Mouse (Mus musculus): ENCODE results near the gene Adamts17. TPM values are rescaled to one million over a fixed set of nuclear protein-coding genes. Genes with fewer than 3 reads are reported as not detected.

Gene Adamts17
- polyA plus RNA-seq, 1 experiment from 2014 or later: 1.9 TPM

GRCm38 (mm10) chr7:66952921-66953320, 113.4 kb downstream of the Adamts17 start:
- no peak for DNase-seq (ENCODE audit: low spot score)
- Histone ChIP-seq H3K4me1 (replicated peaks; ENCODE audit: control insufficient read depth, insufficient read depth, low read length) (no peaks in the 10 kb centered on the region), H3K36me3 (ENCODE audit: control insufficient read depth, insufficient read depth, low read length) (no peaks in the 10 kb centered on the region), H3K4me3 (ENCODE audit: low read depth, low read length) (no peak overlapping the region), H3K27me3 (ENCODE audit: control insufficient read depth, insufficient read depth, low read length) (no peaks in the 10 kb centered on the region), H3K4me2 (replicated peaks; ENCODE audit: low read depth, low read length) (no peak overlapping the region), H3K9me3 (ENCODE audit: control insufficient read depth, low read length) (no peaks in the 10 kb centered on the region), H3K9ac (ENCODE audit: low read depth, low read length) (no peak overlapping the region), H3K27ac (ENCODE audit: low read depth, low read length) (no peak overlapping the region)
- ATAC-seq (ENCODE audit: low FRiP score): no peak
- 91% methylated on average over 3 of the region's 3 CpGs for WGBS

- DNase-seq (ENCODE audit: low spot score) (no peak), ATAC-seq (ENCODE audit: low FRiP score) (no peak)
- H3K4me3 ChIP-seq (ENCODE audit: low read depth, low read length): no peak overlapping the region
- 80% methylated on average over 8 of the region's 8 CpGs for WGBS
- no peak overlapping the region for H3K27ac ChIP-seq (ENCODE audit: low read depth, low read length)
- H3K36me3 ChIP-seq (ENCODE audit: control insufficient read depth, insufficient read depth, low read length): no peaks in the 10 kb centered on the region
- no peaks in the 10 kb centered on the region for H3K27me3 ChIP-seq (ENCODE audit: control insufficient read depth, insufficient read depth, low read length)
- H3K4me1 ChIP-seq (replicated peaks; ENCODE audit: control insufficient read depth, insufficient read depth, low read length): no peaks in the 10 kb centered on the region
- H3K9me3 ChIP-seq (ENCODE audit: control insufficient read depth, low read length): no peaks in the 10 kb centered on the region
- H3K4me2 ChIP-seq (replicated peaks; ENCODE audit: low read depth, low read length): no peak overlapping the region
- no peak overlapping the region for H3K9ac ChIP-seq (ENCODE audit: low read depth, low read length)
Observed at GRCm38 (mm10) chr7:66954073-66954472, 114.5 kb downstream of the Adamts17 start.

GRCm38 (mm10) chr7:66954723-66955122, 115.2 kb downstream of the Adamts17 start:
- ATAC-seq (ENCODE audit: low FRiP score) (no peak), DNase-seq (ENCODE audit: low spot score) (no peak)
- Histone ChIP-seq H3K4me2 (replicated peaks; ENCODE audit: low read depth, low read length) (no peak overlapping the region), H3K9ac (ENCODE audit: low read depth, low read length) (no peak overlapping the region), H3K4me3 (ENCODE audit: low read depth, low read length) (no peak overlapping the region), H3K36me3 (ENCODE audit: control insufficient read depth, insufficient read depth, low read length) (no peaks in the 10 kb centered on the region), H3K27ac (ENCODE audit: low read depth, low read length) (no peak overlapping the region), H3K9me3 (ENCODE audit: control insufficient read depth, low read length) (no peaks in the 10 kb centered on the region), H3K27me3 (ENCODE audit: control insufficient read depth, insufficient read depth, low read length) (no peaks in the 10 kb centered on the region), H3K4me1 (replicated peaks; ENCODE audit: control insufficient read depth, insufficient read depth, low read length) (no peaks in the 10 kb centered on the region)
- 74% methylated on average over 5 of the region's 5 CpGs for WGBS

GRCm38 (mm10) chr7:66955455-66955919, 116.0 kb downstream of the Adamts17 start:
- Histone ChIP-seq H3K4me2 (replicated peaks; ENCODE audit: low read depth, low read length) (no peak overlapping the region), H3K36me3 (ENCODE audit: control insufficient read depth, insufficient read depth, low read length) (no peaks in the 10 kb centered on the region), H3K27ac (ENCODE audit: low read depth, low read length) (no peak overlapping the region), H3K9ac (ENCODE audit: low read depth, low read length) (no peak overlapping the region), H3K27me3 (ENCODE audit: control insufficient read depth, insufficient read depth, low read length) (no peaks in the 10 kb centered on the region), H3K4me1 (replicated peaks; ENCODE audit: control insufficient read depth, insufficient read depth, low read length) (no peaks in the 10 kb centered on the region), H3K4me3 (ENCODE audit: low read depth, low read length) (no peak overlapping the region), H3K9me3 (ENCODE audit: control insufficient read depth, low read length) (no peaks in the 10 kb centered on the region)
- ATAC-seq (ENCODE audit: low FRiP score) (no peak), DNase-seq (ENCODE audit: low spot score) (peak; percentile 21)
- 44% methylated on average over 8 of the region's 8 CpGs for WGBS

GRCm38 (mm10) chr7:66955978-66956377, 116.4 kb downstream of the Adamts17 start:
- H3K36me3 ChIP-seq (ENCODE audit: control insufficient read depth, insufficient read depth, low read length): no peaks in the 10 kb centered on the region
- H3K27me3 ChIP-seq (ENCODE audit: control insufficient read depth, insufficient read depth, low read length): no peaks in the 10 kb centered on the region
- H3K9ac ChIP-seq (ENCODE audit: low read depth, low read length): no peak overlapping the region
- DNase-seq (ENCODE audit: low spot score): peak; percentile 18
- 63% methylated on average over 2 of the region's 2 CpGs for WGBS
- H3K9me3 ChIP-seq (ENCODE audit: control insufficient read depth, low read length): no peaks in the 10 kb centered on the region
- no peak overlapping the region for H3K27ac ChIP-seq (ENCODE audit: low read depth, low read length)
- H3K4me3 ChIP-seq (ENCODE audit: low read depth, low read length): no peak overlapping the region
- ATAC-seq (ENCODE audit: low FRiP score): no peak
- H3K4me2 ChIP-seq (replicated peaks; ENCODE audit: low read depth, low read length): no peak overlapping the region
- H3K4me1 ChIP-seq (replicated peaks; ENCODE audit: control insufficient read depth, insufficient read depth, low read length): no peaks in the 10 kb centered on the region

GRCm38 (mm10) chr7:66957764-66958163, 118.2 kb downstream of the Adamts17 start:
- 88% methylated on average over 7 of the region's 7 CpGs for WGBS
- ATAC-seq (ENCODE audit: low FRiP score) (no peak), DNase-seq (ENCODE audit: low spot score) (no peak)
- no peak overlapping the region for H3K27ac ChIP-seq (ENCODE audit: low read depth, low read length)
- H3K9ac ChIP-seq (ENCODE audit: low read depth, low read length): no peak overlapping the region
- H3K9me3 ChIP-seq (ENCODE audit: control insufficient read depth, low read length): no peaks in the 10 kb centered on the region
- no peaks in the 10 kb centered on the region for H3K36me3 ChIP-seq (ENCODE audit: control insufficient read depth, insufficient read depth, low read length)
- H3K4me1 ChIP-seq (replicated peaks; ENCODE audit: control insufficient read depth, insufficient read depth, low read length): no peaks in the 10 kb centered on the region
- no peak overlapping the region for H3K4me3 ChIP-seq (ENCODE audit: low read depth, low read length)
- H3K4me2 ChIP-seq (replicated peaks; ENCODE audit: low read depth, low read length): no peak overlapping the region
- H3K27me3 ChIP-seq (ENCODE audit: control insufficient read depth, insufficient read depth, low read length): no peaks in the 10 kb centered on the region

- Histone ChIP-seq H3K36me3 (ENCODE audit: control insufficient read depth, insufficient read depth, low read length) (no peaks in the 10 kb centered on the region), H3K4me1 (replicated peaks; ENCODE audit: control insufficient read depth, insufficient read depth, low read length) (no peaks in the 10 kb centered on the region), H3K9me3 (ENCODE audit: control insufficient read depth, low read length) (no peaks in the 10 kb centered on the region), H3K4me3 (ENCODE audit: low read depth, low read length) (no peak overlapping the region), H3K27ac (ENCODE audit: low read depth, low read length) (no peak overlapping the region), H3K4me2 (replicated peaks; ENCODE audit: low read depth, low read length) (no peak overlapping the region), H3K27me3 (ENCODE audit: control insufficient read depth, insufficient read depth, low read length) (no peaks in the 10 kb centered on the region), H3K9ac (ENCODE audit: low read depth, low read length) (no peak overlapping the region)
- WGBS: 80% methylated on average over 8 of the region's 8 CpGs
- DNase-seq (ENCODE audit: low spot score) (no peak), ATAC-seq (ENCODE audit: low FRiP score) (no peak)
Observed at GRCm38 (mm10) chr7:66960246-66961033, 120.9 kb downstream of the Adamts17 start.

- no peak overlapping the region for H3K9ac ChIP-seq (ENCODE audit: low read depth, low read length)
- H3K36me3 ChIP-seq (ENCODE audit: control insufficient read depth, insufficient read depth, low read length): no peaks in the 10 kb centered on the region
- H3K4me2 ChIP-seq (replicated peaks; ENCODE audit: low read depth, low read length): no peak overlapping the region
- peaks cover 4% of the 10 kb centered on the region; the same call in 1 of the 2 replicates for H3K4me1 ChIP-seq (replicated peaks; ENCODE audit: control insufficient read depth, insufficient read depth, low read length)
- DNase-seq (ENCODE audit: low spot score) (no peak), ATAC-seq (ENCODE audit: low FRiP score) (no peak)
- 78% methylated on average over 10 of the region's 10 CpGs for WGBS
- no peak overlapping the region for H3K4me3 ChIP-seq (ENCODE audit: low read depth, low read length)
- no peaks in the 10 kb centered on the region for H3K27me3 ChIP-seq (ENCODE audit: control insufficient read depth, insufficient read depth, low read length)
- H3K27ac ChIP-seq (ENCODE audit: low read depth, low read length): no peak overlapping the region
- H3K9me3 ChIP-seq (ENCODE audit: control insufficient read depth, low read length): no peaks in the 10 kb centered on the region
Observed at GRCm38 (mm10) chr7:66962736-66963135, 123.2 kb downstream of the Adamts17 start.

GRCm38 (mm10) chr7:66963541-66963940, 124.0 kb downstream of the Adamts17 start:
- WGBS: 90% methylated on average over 8 of the region's 8 CpGs
- Histone ChIP-seq H3K9me3 (ENCODE audit: control insufficient read depth, low read length) (no peaks in the 10 kb centered on the region), H3K27ac (ENCODE audit: low read depth, low read length) (no peak overlapping the region), H3K36me3 (ENCODE audit: control insufficient read depth, insufficient read depth, low read length) (no peaks in the 10 kb centered on the region), H3K4me2 (replicated peaks; ENCODE audit: low read depth, low read length) (no peak overlapping the region), H3K4me3 (ENCODE audit: low read depth, low read length) (no peak overlapping the region), H3K27me3 (ENCODE audit: control insufficient read depth, insufficient read depth, low read length) (no peaks in the 10 kb centered on the region), H3K4me1 (replicated peaks; ENCODE audit: control insufficient read depth, insufficient read depth, low read length) (peaks cover 4% of the 10 kb centered on the region; the same call in 1 of the 2 replicates), H3K9ac (ENCODE audit: low read depth, low read length) (no peak overlapping the region)
- no peak for DNase-seq (ENCODE audit: low spot score)
- ATAC-seq (ENCODE audit: low FRiP score): no peak
